Comparison of ENCODE assay signal across 12 mouse cellular contexts in genomic region chr8:117388370-117388769, GRCm38 (mm10).
A peak's percentile ranks its signal among the peaks of the same experiment; 100 is the strongest.
DNase-seq lines count a peak whose midpoint lies in the region; ATAC-seq and TF ChIP-seq lines count a peak whose summit lies in the region.
"Had no signal": no experiment of that assay in that cellular context is flagged by ENCODE, and none has a peak within 500 bp of the region (broad histone marks: within the 10 kb centered on the region; RNA-seq: fewer than 3 reads in every experiment).

No protein-coding gene starts in this region.

- H3K4me3 ChIP-seq in hindbrain, postnatal 0 days (ENCODE audit: low read length) = no peak overlapping the region
- no peak overlapping the region for H3K4me3 ChIP-seq in hindbrain, embryonic 12.5 days
- H3K4me3 ChIP-seq in limb, embryonic 14.5 days (replicated peaks; ENCODE audit: low read length) = no peak overlapping the region

- no peak for TF ChIP-seq POLR2A in limb, embryonic 14.5 days (IDR thresholded peaks at IDR 0.05; ENCODE audit: borderline replicate concordance, extremely low read depth, insufficient read depth, insufficient read length)

- DNase-seq in hindbrain, postnatal 0 days (ENCODE audit: low spot score) = peak; percentile 29
- DNase-seq in adrenal gland, adult 8-10 months = peak; percentile 65
- DNase-seq in kidney, adult 18-20 months = peak; percentile 67
- no peak for DNase-seq in limb, embryonic 14.5 days (ENCODE audit: low spot score)
- no peak for DNase-seq in thymus, adult 18-20 months
- DNase-seq in layer of hippocampus, postnatal 25 days (ENCODE audit: extremely low spot score in 1 of 2, low spot score in 1 of 2) = no peak
- DNase-seq in ovary, postnatal 10 days (ENCODE audit: low spot score) = no peak
- DNase-seq: cerebellum, adult 9-11 months; right cerebral cortex, postnatal 4 days had no signal

- H3K4me1 ChIP-seq in hindbrain, postnatal 0 days (ENCODE audit: insufficient read depth, low read length) = no peaks in the 10 kb centered on the region
- peaks cover 13% of the 10 kb centered on the region; the same call in 1 of the 2 replicates for H3K4me1 ChIP-seq in hindbrain, embryonic 12.5 days
- H3K4me1 ChIP-seq in limb, embryonic 14.5 days (ENCODE audit: control insufficient read depth, insufficient read depth, low read length) = peaks cover 10% of the 10 kb centered on the region

- H3K27me3 ChIP-seq in hindbrain, postnatal 0 days (ENCODE audit: insufficient read depth, low read length) = no peaks in the 10 kb centered on the region
- H3K27me3 ChIP-seq in hindbrain, embryonic 12.5 days = no peaks in the 10 kb centered on the region
- no peaks in the 10 kb centered on the region for H3K27me3 ChIP-seq in limb, embryonic 14.5 days (ENCODE audit: control insufficient read depth, insufficient read depth, low read length)

- no peaks in the 10 kb centered on the region for H3K36me3 ChIP-seq in hindbrain, postnatal 0 days (ENCODE audit: insufficient read depth, low read length)
- H3K36me3 ChIP-seq in hindbrain, embryonic 12.5 days = peaks cover 17% of the 10 kb centered on the region
- peaks cover 8% of the 10 kb centered on the region for H3K36me3 ChIP-seq in limb, embryonic 14.5 days (ENCODE audit: control insufficient read depth, insufficient read depth, low read length)

- TF ChIP-seq CTCF in hindbrain, postnatal 0 days (IDR thresholded peaks at IDR 0.05; ENCODE audit: low read depth) = no peak

- ATAC-seq in hindbrain, postnatal 0 days = peak; percentile 42; the same call in 1 of the 2 replicates
- ATAC-seq in hindbrain, embryonic 12.5 days (ENCODE audit: low FRiP score) = no peak
- ATAC-seq in limb, embryonic 14.5 days (ENCODE audit: low FRiP score, low read depth) = peak; percentile 32; the same call in 1 of the 2 replicates
- ATAC-seq: activated CD4-positive, CD25-positive, alpha-beta regulatory T cell, adult 4 months had no signal

- H3K27ac ChIP-seq in hindbrain, postnatal 0 days = peak overlapping the region; percentile 15; the same call in 1 of the 2 replicates
- H3K27ac ChIP-seq in hindbrain, embryonic 12.5 days = no peak overlapping the region
- H3K27ac ChIP-seq in limb, embryonic 14.5 days (replicated peaks; ENCODE audit: low read depth, low read length) = no peak overlapping the region
- H3K27ac ChIP-seq: macrophage had no signal

- H3K4me2 ChIP-seq in hindbrain, postnatal 0 days (ENCODE audit: low read depth, low read length) = no peak overlapping the region
- H3K4me2 ChIP-seq in hindbrain, embryonic 12.5 days (replicated peaks) = no peak overlapping the region
- no peak overlapping the region for H3K4me2 ChIP-seq in limb, embryonic 14.5 days (replicated peaks; ENCODE audit: low read depth, low read length, severe bottlenecking)

- 58% methylated on average over 8 of the region's 8 CpGs for WGBS in hindbrain, postnatal 0 days
- 75% methylated on average over 8 of the region's 8 CpGs for WGBS in hindbrain, embryonic 12.5 days
- 33% methylated on average over 8 of the region's 8 CpGs for WGBS in limb, embryonic 14.5 days

- no peaks in the 10 kb centered on the region for H3K9me3 ChIP-seq in hindbrain, postnatal 0 days (ENCODE audit: low read length)
- H3K9me3 ChIP-seq in hindbrain, embryonic 12.5 days (replicated peaks) = 0 out of 2 replicates have a peak, but pooled peaks cover 7% of the 10 kb centered on the region
- H3K9me3 ChIP-seq in limb, embryonic 14.5 days (ENCODE audit: control insufficient read depth, low read length) = no peaks in the 10 kb centered on the region; the same call in 1 of the 2 replicates

- H3K9ac ChIP-seq in hindbrain, postnatal 0 days (replicated peaks; ENCODE audit: low read length) = no peak overlapping the region
- H3K9ac ChIP-seq in hindbrain, embryonic 12.5 days = no peak overlapping the region
- H3K9ac ChIP-seq in limb, embryonic 14.5 days (ENCODE audit: low read depth, low read length, severe bottlenecking) = no peak overlapping the region

Comparison
In these comparisons a context has a peak if more than half of its experiments do, and no peak if none do; other contexts are left out.
1. DNase-seq: peak in hindbrain, postnatal 0 days (single experiment), adrenal gland, adult 8-10 months (single experiment) and kidney, adult 18-20 months (single experiment); none in limb, embryonic 14.5 days (single experiment), thymus, adult 18-20 months (0 of 2), layer of hippocampus, postnatal 25 days (0 of 2) and ovary, postnatal 10 days (single experiment).